Mouse (Mus musculus): ENCODE measurements around the gene Senp7. TPM values are rescaled to one million over a fixed set of nuclear protein-coding genes. Genes with fewer than 3 reads are reported as not detected.
A peak's percentile ranks its signal among the peaks of the same experiment; 100 is the strongest.
"Not testable (repeated sequence)": the region's sequence is repeated elsewhere in the genome, so short reads cannot be mapped to it uniquely, and the experiment has no call there.

Gene Senp7
- total RNA-seq, 2 experiments from 2014 or later = 16.8 to 21.8 TPM

DNA sequence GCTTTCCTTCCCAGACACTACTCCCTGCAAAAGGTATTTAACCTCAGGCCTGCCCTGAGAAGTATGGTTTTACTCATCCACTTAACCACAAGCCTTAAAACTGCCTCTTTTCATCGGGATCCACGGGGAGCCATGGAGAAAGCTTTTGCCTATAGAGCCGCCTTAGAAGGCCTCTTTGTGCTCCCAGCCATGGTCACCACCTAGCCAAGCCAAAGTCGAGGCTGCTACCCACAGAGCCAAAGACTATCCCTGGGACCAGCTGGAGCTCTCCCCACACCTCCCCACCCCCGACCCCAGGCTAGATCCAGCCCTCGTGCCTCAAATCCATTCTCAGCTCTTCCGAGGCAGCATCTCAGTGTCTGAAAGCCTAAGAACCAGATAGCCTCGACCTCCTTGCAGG lies 18.0 kb downstream of the Senp7 start:
- no peak for DNase-seq

DNA sequence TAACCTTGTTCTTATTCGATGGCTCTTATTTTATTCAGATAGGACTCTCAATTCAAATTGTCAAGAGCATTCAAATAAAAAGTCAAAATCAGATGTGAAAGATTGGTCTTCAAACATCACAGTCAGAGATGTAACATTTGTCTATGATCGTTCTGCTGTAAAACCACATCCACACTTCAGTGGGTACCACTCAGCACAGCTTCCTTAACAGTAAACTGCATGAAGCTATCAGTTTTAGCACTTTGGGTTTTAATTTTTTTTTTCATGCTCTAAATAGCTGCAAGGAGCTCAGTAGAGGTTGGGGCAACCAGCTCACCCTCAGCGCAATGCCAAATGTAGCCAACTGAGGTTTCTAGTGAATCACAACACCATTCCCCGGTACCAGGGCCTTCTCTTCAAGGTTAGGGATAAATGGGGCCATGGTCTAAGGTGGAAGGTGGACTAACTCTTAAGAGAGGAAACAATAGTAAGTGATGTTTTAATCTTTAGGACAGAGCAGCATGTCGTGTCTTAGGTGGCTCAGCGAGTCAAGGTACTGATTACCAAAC lies 20.5 kb downstream of the Senp7 start:
- no peak for DNase-seq

DNA sequence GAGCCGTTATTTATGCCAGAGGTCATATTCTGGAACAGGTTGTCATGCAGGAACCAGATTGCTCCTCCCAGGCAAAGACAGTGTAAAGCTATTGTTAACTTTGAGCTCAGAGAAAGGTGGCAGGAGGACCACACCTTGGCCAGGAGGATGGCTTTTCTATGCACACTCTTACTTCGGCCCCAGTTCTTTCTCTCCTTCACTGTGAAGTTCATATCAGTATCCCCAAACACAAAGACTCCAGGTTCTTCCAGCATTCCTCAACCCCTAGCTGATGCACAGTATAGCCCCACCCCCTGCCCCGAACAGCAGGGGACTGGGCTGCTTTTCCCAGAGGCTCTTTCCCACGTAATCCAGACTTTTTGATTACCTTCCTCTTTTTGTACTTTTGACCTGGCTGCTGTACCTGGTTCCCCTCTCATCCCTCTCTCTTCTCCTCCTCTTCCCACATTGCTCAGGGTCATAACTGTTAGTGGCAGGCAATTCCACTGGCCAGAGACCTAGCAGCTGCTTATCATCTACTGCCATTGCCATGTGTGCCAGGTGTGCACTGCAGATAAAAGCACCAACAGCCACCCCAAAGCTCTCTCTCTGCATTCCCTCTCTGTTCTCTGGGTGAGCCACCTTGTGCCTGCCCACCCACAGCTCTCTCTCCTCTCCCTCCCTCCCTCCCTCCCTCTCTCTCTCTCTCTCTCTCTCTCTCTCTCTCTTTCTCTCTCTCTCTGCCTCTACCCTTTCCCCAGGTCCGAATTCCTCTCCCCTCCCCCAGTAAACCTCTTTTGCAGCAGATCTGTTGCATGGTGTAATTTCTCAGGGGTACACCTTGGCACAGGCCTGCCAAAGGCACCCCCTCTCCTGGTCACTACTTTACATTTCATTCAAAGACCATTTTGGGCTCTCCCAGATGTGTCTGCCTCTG lies 23.4 kb downstream of the Senp7 start:
- no peak for DNase-seq

- no peak for DNase-seq
These were observed 24.4 kb downstream of the Senp7 start for GRCm38 (mm10) chr16:56072533-56072932.

DNA sequence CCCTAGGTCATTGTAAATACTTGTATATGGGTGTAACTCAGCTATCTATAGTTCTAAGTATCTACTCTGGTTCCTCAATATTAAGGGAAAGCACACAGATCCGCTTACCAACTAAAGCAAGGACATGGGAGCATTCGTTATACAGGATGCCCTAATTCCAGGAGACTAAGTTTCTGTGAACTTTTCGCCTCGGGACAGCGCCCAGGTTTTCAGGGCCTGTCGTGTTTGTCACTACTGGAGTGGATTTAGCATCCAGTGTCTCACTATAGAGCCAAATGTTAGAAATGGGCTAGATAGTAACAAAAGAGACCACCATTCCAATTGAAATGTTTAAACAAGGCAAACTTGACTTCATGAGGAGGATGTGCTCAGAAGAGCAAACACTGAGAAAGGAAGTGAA lies 25.0 kb downstream of the Senp7 start:
- DNase-seq = not testable (repeated sequence)

DNA sequence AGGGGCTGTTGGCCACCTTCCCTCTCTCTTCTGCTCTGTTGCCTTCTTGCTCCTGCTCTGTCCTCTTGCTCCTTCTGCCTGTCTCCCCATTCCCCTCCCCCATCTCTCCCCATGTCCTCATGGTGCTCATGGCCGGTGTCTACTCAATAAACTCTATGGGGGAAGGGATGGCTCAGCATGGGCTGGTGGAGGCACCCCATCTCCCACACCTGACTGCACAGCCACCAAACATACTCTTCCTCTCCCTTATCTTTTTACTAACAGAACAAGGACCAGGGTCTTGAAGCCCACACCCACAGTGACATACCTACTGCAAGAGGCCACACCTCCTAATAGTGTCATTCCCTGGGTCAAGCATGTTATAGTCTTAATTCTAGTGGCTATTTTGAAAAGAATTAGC lies 26.0 kb downstream of the Senp7 start:
- DNase-seq = no peak

GRCm38 (mm10) chr16:56074565-56074964 lies 26.4 kb downstream of the Senp7 start:
- no peak for DNase-seq

DNA sequence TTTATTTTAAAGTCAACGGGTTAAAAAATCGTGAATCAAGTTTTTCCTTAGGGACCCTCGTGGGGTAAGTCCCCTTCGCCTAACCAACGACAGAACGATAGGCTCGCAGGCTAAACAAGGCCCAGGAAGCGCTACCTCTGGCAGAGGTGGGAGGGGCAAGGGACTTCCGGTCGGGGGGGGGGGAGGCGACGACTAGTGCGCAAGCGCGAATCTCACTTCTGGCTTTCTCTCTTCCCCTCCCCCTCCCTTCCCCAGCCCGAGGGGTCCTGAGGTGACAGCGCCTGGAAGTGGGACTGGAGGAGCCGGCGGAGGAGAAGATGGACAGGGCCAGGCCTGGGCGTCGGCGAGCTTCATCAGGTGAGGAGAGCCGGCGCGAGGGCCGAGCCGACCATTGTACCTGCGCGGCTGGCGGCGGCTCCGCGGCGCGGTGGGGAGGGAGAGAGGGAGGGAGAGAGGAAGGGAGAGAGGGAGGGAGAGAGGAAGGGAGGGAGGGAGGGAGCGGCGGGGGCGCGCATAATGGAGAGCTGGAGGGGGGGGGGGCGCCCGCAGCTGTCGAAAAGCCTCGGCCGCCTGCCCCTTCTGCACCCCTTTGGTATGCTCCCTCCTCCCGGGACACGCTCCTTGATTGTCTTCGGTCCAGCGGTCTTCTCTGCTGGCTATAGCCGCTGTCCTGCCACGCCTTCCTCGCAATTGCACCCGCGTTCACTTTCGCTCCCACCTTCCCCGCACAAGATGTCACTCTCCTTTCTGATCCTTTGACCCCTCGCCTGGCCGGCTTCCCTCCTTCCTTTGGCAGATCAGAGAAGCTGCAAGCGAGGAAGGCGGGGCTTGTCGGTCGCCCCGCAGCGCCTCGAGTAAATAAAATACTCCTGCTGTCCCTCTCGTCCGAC lies 27.3 kb downstream of the Senp7 start:
- peak; percentile 83 for DNase-seq

GRCm38 (mm10) chr16:56076121-56076869 lies 28.2 kb downstream of the Senp7 start:
- no peak for DNase-seq

GRCm38 (mm10) chr16:56079419-56079818 lies 31.3 kb downstream of the Senp7 start:
- DNase-seq = no peak

DNA sequence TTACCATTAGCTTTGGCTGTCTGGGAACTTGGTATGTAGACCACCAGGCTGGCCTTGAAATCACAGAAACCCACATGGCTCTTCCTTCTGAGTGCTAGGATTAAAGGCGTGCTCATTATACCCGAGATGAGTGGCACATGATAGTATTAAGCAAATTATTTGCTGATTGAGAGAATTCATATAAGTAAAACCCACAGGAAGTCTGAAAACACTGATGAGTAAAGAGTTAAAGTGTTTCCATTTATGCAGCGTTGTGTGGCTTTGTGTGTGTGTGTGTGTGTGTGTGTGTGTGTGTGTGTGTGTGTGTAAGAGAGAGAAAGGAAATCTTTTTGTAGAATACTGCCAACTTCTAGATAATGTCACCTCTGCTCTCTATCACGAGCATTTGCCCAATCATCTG lies 33.6 kb downstream of the Senp7 start:
- DNase-seq = no peak

DNA sequence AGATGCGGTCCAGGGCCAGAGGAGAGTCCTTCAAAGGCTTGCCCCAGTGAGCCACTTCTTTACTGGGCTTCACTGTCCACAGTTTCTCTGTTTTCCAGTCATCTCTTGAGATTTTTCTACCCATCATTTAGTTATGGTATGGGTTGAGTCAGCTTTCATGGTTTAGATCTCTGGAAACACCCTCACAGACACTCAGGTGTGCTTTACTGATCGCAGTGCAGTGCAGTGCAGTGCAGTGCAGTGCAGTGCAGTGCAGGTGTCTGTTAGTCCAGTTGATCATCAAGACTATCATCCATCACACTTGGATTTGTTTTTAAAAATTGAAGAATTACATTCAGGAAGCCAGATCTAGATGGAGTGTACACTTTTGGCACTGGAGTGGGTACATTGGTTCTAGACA lies 38.2 kb downstream of the Senp7 start:
- no peak for DNase-seq

DNA sequence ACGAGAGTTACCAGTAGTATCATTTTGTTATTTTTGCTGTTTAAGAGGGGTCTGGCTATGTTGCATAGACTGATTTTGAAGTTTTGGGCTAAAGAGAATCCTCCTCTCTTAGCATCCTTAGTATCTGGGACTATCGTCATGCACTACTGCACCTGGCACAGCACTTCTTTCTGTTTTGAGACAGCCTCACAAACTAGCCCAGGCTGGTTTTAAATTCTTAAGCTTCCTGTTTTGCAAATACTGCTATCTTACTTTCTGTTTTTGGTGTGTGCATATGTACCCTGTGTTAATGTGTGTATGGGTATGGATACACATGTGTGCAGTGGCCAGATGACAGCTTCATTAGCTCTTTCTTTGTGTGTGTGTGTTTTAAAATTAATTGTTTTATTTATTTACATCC lies 42.2 kb downstream of the Senp7 start:
- DNase-seq = no peak

DNA sequence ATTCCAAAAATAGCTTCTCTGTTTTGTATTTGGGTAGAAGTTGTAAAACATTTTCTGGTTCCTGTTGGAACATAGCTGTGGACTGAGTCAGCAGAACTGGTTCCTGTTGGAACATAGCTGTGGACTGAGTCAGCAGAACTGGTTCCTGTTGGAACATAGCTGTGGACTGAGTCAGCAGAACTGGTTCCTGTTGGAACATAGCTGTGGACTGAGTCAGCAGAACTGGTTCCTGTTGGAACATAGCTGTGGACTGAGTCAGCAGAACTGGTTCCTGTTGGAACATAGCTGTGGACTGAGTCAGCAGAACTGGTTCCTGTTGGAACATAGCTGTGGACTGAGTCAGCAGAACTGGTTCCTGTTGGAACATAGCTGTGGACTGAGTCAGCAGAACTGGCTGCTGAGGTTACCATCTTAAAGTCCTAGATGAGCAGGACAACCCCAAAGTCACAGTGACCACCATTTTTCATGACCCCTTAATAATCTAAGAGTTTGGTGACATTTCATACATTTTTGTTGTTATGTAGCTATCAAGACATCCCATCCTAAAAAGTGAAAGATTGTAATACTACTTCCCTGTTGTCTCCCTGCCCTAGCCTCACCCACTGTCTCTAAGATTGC lies 48.4 kb downstream of the Senp7 start:
- DNase-seq = not testable (repeated sequence)

DNA sequence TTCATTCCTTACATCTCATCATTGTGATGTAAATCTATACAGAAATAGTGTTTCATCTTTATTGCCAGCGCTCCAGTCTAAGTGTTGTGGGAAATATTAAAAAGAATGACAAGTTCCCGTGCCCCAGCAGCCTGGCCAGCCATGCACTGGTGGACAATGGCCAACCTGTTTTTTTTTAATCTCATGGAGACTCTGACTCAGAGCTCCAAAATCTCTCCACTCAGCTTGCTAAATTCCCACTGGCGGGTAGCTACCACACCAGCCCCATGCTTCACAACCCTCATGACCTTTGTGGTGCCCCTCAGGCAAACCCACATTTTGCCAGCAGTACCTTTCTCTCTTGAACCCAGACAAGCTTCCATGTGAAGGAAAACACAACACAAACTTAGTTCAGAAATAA lies 67.6 kb downstream of the Senp7 start:
- DNase-seq = no peak

DNA sequence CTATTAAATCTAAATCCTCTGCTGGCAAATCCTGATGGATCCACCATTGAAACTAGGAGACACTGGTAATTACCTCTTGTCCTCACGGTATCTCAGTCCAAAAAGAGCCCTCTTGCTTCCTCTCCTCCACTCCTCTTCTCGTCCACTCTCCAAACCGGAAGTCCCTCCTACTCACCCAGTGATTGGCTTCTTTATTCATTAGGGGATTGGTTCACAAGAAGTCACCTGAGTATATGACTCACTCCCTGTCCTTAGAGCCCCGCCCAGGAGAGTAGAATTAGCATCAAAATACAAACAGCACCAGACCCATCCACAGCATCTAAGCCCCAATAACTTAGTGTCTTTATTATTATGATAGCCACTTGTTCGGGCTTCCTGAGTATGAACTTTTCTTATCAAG lies 68.0 kb downstream of the Senp7 start:
- no peak for DNase-seq

DNA sequence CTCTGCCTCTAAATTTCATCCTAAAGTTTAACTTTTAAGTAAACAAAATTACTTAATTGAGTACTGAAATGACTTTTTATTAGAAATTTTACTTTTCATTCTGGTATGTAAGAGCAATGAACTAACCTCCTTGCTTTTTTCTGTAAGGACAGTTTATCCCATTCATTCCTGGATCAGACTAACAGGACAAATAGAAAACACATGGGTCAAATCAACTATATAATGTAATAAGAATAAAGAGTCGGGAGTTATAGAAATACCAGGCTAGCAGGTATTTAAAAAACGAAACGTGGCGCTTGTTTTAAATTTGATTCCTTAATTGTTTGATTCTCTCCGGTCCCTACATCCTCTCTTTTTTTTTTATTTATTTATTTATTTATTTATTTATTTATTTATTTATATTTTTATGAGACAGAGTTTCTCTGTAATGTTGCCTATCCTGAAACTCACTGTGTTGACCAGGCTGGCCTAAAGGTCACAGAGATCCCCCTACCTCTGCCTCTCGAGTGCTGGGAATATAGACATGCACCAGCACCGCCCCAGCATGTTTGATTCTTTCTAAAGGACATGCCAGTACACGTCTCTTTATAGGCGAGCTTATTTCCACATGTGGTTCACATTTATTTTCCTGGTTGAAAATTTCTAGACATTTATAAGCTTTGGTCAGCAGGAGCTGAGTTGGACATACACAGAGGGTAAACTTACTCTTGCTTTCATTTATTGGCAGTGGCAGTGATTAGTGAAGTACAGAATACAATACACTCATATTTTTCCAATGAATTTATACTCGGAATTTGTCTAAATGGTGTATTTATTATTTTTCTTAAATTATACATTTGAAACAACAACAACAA lies 69.4 kb downstream of the Senp7 start:
- DNase-seq = no peak

GRCm38 (mm10) chr16:56122517-56122916 lies 74.4 kb downstream of the Senp7 start:
- DNase-seq = no peak

GRCm38 (mm10) chr16:56124045-56124444 lies 75.9 kb downstream of the Senp7 start:
- no peak for DNase-seq

- DNase-seq = no peak
These were observed 83.5 kb downstream of the Senp7 start for GRCm38 (mm10) chr16:56131666-56132065.

DNA sequence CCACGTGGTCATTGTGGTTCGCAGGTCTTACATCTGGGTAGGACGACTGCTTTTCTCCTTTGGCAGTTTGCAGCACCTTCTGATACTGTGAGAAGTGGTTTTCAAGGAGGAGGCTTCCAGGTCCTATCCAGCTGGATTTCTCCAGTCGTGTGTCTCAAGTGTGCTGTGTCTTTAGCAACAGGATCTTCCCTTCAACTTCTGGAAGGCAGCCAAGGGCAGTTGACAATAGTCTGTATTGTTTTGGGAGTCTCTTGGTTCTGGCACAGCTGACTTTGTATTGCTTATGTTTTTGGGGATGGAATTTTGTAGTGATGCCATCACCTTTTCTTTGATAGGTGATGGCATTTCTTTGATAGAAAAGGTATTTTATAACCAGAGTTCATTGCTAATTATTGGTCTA lies 86.0 kb downstream of the Senp7 start:
- no peak for DNase-seq

Measured in gastrocnemius, postnatal 10 days (tissue).